Mouse (Mus musculus) heart, embryonic 14.5 days (tissue): ENCODE data around the gene Pam. TPM values are rescaled to one million over a fixed set of nuclear protein-coding genes. Genes with fewer than 3 reads are reported as not detected.

Experiments used
- ATAC-seq: fragments of 200-750 bp; cut with Nextera tagmentation; 2 replicates; pipeline ENCODE4 v1.8.0; 2017; ENCODE audit warnings: low read depth, moderate TSS enrichment; ENCODE audit not compliant: insufficient number of reproducible peaks, insufficient read depth, low FRiP score
- H3K27ac ChIP-seq, 2 experiments: fragments of 200-500 bp in 1 of 2; fragments of 300-500 bp in 1 of 2; sonication (generic) in 1 of 2; replicated peaks in 1 of 2; 2 replicates each; pipeline ENCODE4 v1.5.1; 2012 to 2014; ENCODE audit warnings: low read depth in 2 of 2, low read length in 2 of 2, control low read depth in 1 of 2, mild to moderate bottlenecking in 1 of 2, mixed read lengths in 1 of 2; ENCODE audit not compliant: control insufficient read depth in 1 of 2, insufficient read depth in 1 of 2
- H3K27me3 ChIP-seq: fragments of 300-500 bp; sonication (generic); 2 replicates; pipeline ENCODE4 v1.6.1; 2014; ENCODE audit warnings: mild to moderate bottlenecking, low read length, control low read depth; ENCODE audit not compliant: control insufficient read depth, insufficient read depth
- H3K36me3 ChIP-seq: fragments of 300-500 bp; sonication (generic); 2 replicates; pipeline ENCODE4 v1.6.1; 2014; ENCODE audit warnings: mild to moderate bottlenecking, control low read depth, low read length, mixed read lengths; ENCODE audit not compliant: control insufficient read depth, insufficient read depth
- H3K4me1 ChIP-seq, 2 experiments: fragments of 200-500 bp in 1 of 2; fragments of 300-500 bp in 1 of 2; sonication (generic) in 1 of 2; 2 replicates each; pipeline ENCODE4 v1.6.1; 2012 to 2014; ENCODE audit warnings: low read length in 2 of 2, control low read depth in 1 of 2, mixed read lengths in 1 of 2; ENCODE audit not compliant: control insufficient read depth in 2 of 2, insufficient read depth in 2 of 2
- H3K4me2 ChIP-seq: fragments of 300-500 bp; sonication (generic); 2 replicates; pipeline ENCODE4 v1.6.1; 2014; ENCODE audit warnings: mild to moderate bottlenecking, low read length
- H3K4me3 ChIP-seq, 2 experiments: fragments of 200-500 bp in 1 of 2; fragments of 300-500 bp in 1 of 2; sonication (generic) in 1 of 2; 2 replicates each; pipeline ENCODE4 v1.5.1; 2012 to 2014; ENCODE audit warnings: low read length in 2 of 2, mild to moderate bottlenecking in 2 of 2, control low read depth in 1 of 2, low read depth in 1 of 2, moderate library complexity in 1 of 2; ENCODE audit not compliant: control insufficient read depth in 1 of 2, insufficient read depth in 1 of 2
- H3K9ac ChIP-seq: fragments of 300-500 bp; sonication (generic); 2 replicates; pipeline ENCODE4 v1.6.1; 2014; ENCODE audit warnings: mild to moderate bottlenecking, low read length
- H3K9me3 ChIP-seq: fragments of 300-500 bp; sonication (generic); 2 replicates; pipeline ENCODE4 v1.6.1; 2016; ENCODE audit warnings: low read length, control low read depth; ENCODE audit not compliant: control insufficient read depth
- WGBS: fragments of 180-500 bp; shearing (Covaris S2); extraction: QIAGEN DNeasy Blood & Tissue Kit; methylation state at CpG from one replicate; pipeline ENCODE4 v1.1.7; 2014; 5-methylcytosine and 5-hydroxymethylcytosine counted together
- polyA plus RNA-seq: library from polyadenylated mRNA; unstranded; fragments of >200 nt; fragmentation: Nextera tagmentation; extraction: Ambion mirVana; gene quantifications from 2 replicates; pipeline ENCODE4 v1.2.1, GENCODE M21; 2014

Gene Pam
- polyA plus RNA-seq, 1 experiment from 2014 or later = 671 TPM

DNA sequence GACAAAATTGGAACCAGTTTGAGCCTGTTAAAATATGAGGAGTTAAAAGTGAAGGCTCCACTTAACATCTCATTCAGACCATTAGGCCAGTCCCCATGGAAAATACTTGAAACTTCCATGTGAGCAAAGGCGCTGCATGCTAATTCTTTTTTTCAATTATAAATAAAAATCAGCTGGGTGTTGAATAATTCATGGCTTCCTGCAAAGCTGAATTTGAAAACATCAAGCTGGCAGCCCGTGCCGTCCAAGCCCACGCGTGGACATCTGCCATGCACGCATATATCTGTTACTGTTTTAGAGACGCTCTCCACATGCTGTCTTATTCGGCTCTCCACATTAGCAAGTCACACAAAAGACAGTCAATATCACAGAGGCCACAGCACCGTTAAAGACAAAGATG lies 232.3 kb downstream of the Pam start:
- Histone ChIP-seq H3K27me3 (no peaks in the 10 kb centered on the region), H3K9me3 (no peaks in the 10 kb centered on the region), H3K4me1 (no peaks in the 10 kb centered on the region), H3K36me3 (peaks cover 54% of the 10 kb centered on the region), H3K4me3 (no peak overlapping the region), H3K9ac (no peak overlapping the region), H3K4me2 (no peak overlapping the region), H3K27ac (no peak overlapping the region)
- WGBS = 88% methylated on average over 9 of the region's 9 CpGs
- no peak for ATAC-seq

GRCm38 (mm10) chr1:97862734-97863133 lies 232.7 kb downstream of the Pam start:
- Histone ChIP-seq H3K9ac (no peak overlapping the region), H3K36me3 (peaks cover 54% of the 10 kb centered on the region), H3K9me3 (no peaks in the 10 kb centered on the region), H3K27ac (no peak overlapping the region), H3K4me2 (no peak overlapping the region), H3K4me3 (no peak overlapping the region), H3K27me3 (no peaks in the 10 kb centered on the region), H3K4me1 (no peaks in the 10 kb centered on the region)
- 79% methylated on average over 5 of the region's 5 CpGs for WGBS
- no peak for ATAC-seq

DNA sequence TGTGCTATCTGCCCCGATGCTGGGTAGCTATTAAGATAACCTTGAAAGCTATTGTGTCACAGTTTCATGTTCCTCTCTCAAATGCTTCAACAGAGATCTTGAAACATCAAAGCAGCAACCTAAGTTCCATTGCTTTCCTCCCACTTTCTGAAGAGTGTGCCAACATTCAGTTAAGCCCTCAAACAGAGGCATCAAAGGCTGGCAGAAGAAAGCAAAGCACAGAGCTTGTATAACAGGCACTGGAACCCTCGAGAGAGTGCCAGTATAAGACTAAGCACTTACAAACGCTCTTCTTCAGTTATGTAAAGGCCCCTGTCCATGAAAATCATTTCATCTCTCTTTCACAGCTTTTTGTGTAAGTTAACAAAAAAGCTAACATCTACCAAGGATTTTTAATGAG lies 241.2 kb downstream of the Pam start:
- no peaks in the 10 kb centered on the region for H3K9me3 ChIP-seq
- H3K4me3 ChIP-seq = no peak overlapping the region
- no peak overlapping the region for H3K4me2 ChIP-seq
- no peaks in the 10 kb centered on the region for H3K4me1 ChIP-seq
- no peak overlapping the region for H3K9ac ChIP-seq
- H3K27me3 ChIP-seq = no peaks in the 10 kb centered on the region
- no peak for ATAC-seq
- peaks cover 66% of the 10 kb centered on the region for H3K36me3 ChIP-seq
- WGBS = 55% methylated on average over 3 of the region's 3 CpGs
- no peak overlapping the region for H3K27ac ChIP-seq

- WGBS = 87% methylated on average over 13 of the region's 13 CpGs
- Histone ChIP-seq H3K9me3 (no peaks in the 10 kb centered on the region), H3K9ac (no peak overlapping the region), H3K36me3 (peaks cover 74% of the 10 kb centered on the region), H3K4me2 (no peak overlapping the region), H3K4me3 (no peak overlapping the region), H3K27me3 (no peaks in the 10 kb centered on the region), H3K27ac (no peak overlapping the region), H3K4me1 (no peaks in the 10 kb centered on the region)
- ATAC-seq = no peak
These were observed 243.8 kb downstream of the Pam start for GRCm38 (mm10) chr1:97851601-97852175.

DNA sequence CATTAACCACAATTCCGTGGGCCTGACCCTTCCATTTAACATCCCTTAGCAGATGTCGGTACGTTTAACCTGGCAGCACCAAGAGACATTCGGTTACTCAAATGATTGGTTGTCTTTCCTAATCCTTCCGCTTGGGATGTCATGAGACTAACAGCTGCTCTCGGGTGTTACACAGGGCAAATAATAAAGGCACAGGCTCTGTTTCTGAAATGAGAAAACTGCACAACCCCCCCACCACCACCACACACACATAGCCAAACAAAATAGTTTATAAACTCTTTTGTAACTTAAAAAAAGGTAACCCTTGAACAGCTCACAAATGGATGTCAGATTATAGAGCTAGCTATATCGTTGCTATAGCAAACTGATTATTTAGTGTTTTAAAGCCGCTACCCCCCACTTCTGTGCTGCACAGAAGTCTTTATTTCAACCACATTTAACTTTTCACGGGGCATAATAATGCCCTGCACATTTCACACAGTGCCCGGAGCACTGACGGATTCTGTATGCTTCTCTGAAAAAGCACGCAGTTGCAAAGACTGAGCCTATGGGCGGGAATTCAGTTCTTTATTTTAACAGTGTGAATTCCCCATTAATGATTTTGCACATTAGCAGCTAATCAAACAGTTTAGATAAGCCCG lies 246.7 kb downstream of the Pam start:
- no peak for ATAC-seq
- Histone ChIP-seq H3K4me3 (no peak overlapping the region), H3K9me3 (no peaks in the 10 kb centered on the region), H3K27me3 (no peaks in the 10 kb centered on the region), H3K27ac (no peak overlapping the region), H3K4me2 (no peak overlapping the region), H3K36me3 (peaks cover 65% of the 10 kb centered on the region), H3K9ac (no peak overlapping the region), H3K4me1 (no peaks in the 10 kb centered on the region)
- 83% methylated on average over 14 of the region's 14 CpGs for whole genome bisulfite sequencing

GRCm38 (mm10) chr1:97843220-97843992 lies 252.0 kb downstream of the Pam start:
- H3K4me3 ChIP-seq = no peak overlapping the region
- H3K9ac ChIP-seq = no peak overlapping the region
- H3K4me1 ChIP-seq = no peaks in the 10 kb centered on the region
- no peaks in the 10 kb centered on the region for H3K27me3 ChIP-seq
- H3K4me2 ChIP-seq = no peak overlapping the region
- no peaks in the 10 kb centered on the region for H3K9me3 ChIP-seq
- ATAC-seq = no peak
- H3K36me3 ChIP-seq = peaks cover 57% of the 10 kb centered on the region
- H3K27ac ChIP-seq = no peak overlapping the region

DNA sequence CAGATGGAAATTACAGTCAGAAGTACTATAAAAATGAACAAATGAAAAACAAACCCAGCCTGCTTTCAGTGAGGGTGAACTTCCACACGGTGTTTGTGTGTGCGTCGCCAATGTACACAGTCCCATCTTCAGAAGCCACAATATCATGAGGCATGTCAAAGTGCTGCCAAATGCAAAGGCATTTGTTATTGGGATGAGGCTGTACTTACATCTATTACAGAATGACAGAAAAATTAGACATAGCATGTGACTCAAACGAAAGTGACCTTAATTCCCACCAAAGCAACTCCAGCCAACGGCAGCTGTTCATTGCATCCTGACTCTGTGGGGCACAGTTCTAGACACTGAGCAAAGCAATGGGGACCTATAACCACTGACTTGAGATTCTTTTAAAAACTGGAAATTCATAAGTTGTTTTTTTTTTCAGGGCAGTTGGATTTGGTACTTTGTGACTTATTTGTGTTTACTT lies 261.1 kb downstream of the Pam start:
- 78% methylated on average over 5 of the region's 5 CpGs for WGBS
- Histone ChIP-seq H3K4me3 (no peak overlapping the region), H3K27ac (peak overlapping the region; percentile 24 to 75), H3K36me3 (peaks cover 88% of the 10 kb centered on the region), H3K27me3 (no peaks in the 10 kb centered on the region), H3K4me2 (0 out of 2 replicates have a peak overlapping the region, but pooled peaks have one; percentile 22), H3K4me1 (peaks cover 2 to 14% of the 10 kb centered on the region in 2 experiments; a peak in 3 of 4 replicates), H3K9ac (no peak overlapping the region), H3K9me3 (no peaks in the 10 kb centered on the region)
- ATAC-seq = no peak
